Mouse (Mus musculus): ENCODE results near the gene Cyp51. TPM values are rescaled to one million over a fixed set of nuclear protein-coding genes. Genes with fewer than 3 reads are reported as not detected.

Cyp51 gene
- total RNA-seq, 1 experiment = 70.0 TPM

DNA sequence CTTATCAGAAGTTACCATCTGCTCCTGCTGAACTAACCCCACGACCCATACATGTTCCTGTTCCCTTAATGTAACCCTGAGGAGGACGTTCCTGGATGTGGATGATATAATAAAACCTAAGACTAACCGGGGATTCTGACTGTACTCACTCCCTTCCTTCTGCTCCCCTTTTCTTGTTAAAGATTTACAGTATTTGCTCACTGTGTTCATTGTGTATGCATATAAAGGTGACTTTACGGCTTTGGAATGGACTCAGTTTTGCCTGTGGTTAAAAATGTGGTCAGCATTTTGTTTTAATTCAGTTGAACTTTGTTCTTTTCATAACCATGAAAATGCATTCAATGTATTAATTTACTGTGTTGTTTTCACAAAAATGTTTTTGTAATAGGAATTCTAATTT is 72.7 kb downstream of the Cyp51 start:
- Histone ChIP-seq H3K36me3 (ENCODE audit: control insufficient read depth, insufficient read depth, low read length, poor library complexity, severe bottlenecking) (peaks cover 7% of the 10 kb centered on the region; the same call in 1 of the 2 replicates), H3K27ac (ENCODE audit: insufficient read depth, low read depth, low read length, poor library complexity, severe bottlenecking) (no peak overlapping the region), H3K9ac (ENCODE audit: insufficient read depth, low read depth, low read length, poor library complexity, severe bottlenecking) (no peak overlapping the region), H3K4me1 (ENCODE audit: control insufficient read depth in 2 of 2, insufficient read depth in 2 of 2, low read length in 2 of 2, poor library complexity in 1 of 2) (no peaks in the 10 kb centered on the region), H3K9me3 (ENCODE audit: control insufficient read depth, insufficient read depth, low read depth, low read length) (no peaks in the 10 kb centered on the region), H3K4me3 (ENCODE audit: insufficient read depth in 1 of 2, low read depth in 1 of 2, low read length in 2 of 2, poor library complexity in 1 of 2, severe bottlenecking in 1 of 2) (no peak overlapping the region)
- in situ Hi-C loops (cut with MboI; ENCODE audit: low sequenced_read_pairs in 2 of 2, unreplicated experiment in 2 of 2) = no loop called here
- DNase-seq (ENCODE audit: low read depth, low spot score) = no peak
- TF ChIP-seq ZC3H11A (IDR thresholded peaks at IDR 0.05; ENCODE audit: borderline replicate concordance, low read depth, low read length) (no peak), ZNF384 (IDR thresholded peaks at IDR 0.05; ENCODE audit: low read depth, low read length) (no peak), CHD2 (IDR thresholded peaks at IDR 0.05; ENCODE audit: low read depth, low read length) (no peak)

Other genes with a start within 250 kb of the Cyp51 start
- gene Mterf1a, start 210.8 kb downstream of the Cyp51 start, total RNA-seq (2012; rRNA removed) = 6.6 and 8.4 TPM in 2 replicates
- 33.3 and 60.4 TPM in 2 replicates for gene Akap9, start 176.7 kb downstream of the Cyp51 start, total RNA-seq (2012; rRNA removed)
- 2.5 and 4.1 TPM in 2 replicates for gene Mterf1b, start 87.6 kb upstream of the Cyp51 start, total RNA-seq (2012; rRNA removed)

Data from ES-E14 (cell line).